Mouse (Mus musculus): Measurements from ENCODE around the gene Iqsec1.

- TF ChIP-seq POLR2A (IDR thresholded peaks at IDR 0.05; ENCODE audit: low read depth, low read length) (no peak), EP300 (IDR thresholded peaks at IDR 0.05; ENCODE audit: low read length) (no peak), CTCF (conservative IDR thresholded peaks at IDR 0.05 in 1 of 2, IDR thresholded peaks at IDR 0.05 in 1 of 2; ENCODE audit: low read depth in 2 of 2, low read length in 2 of 2) (no peak), ELF1 (IDR thresholded peaks at IDR 0.05; ENCODE audit: low read depth, low read length) (no peak), MAX (IDR thresholded peaks at IDR 0.05; ENCODE audit: low read length) (no peak)
Observed at GRCm38 (mm10) chr6:90798201-90798600, 190.3 kb downstream of the Iqsec1 start.
